Mouse (Mus musculus): ENCODE results near the gene Usp39. TPM values are rescaled to one million over a fixed set of nuclear protein-coding genes. Genes with fewer than 3 reads are reported as not detected.

Usp39 gene
- total RNA-seq, 2 experiments from 2014 or later: 28.1 to 29.1 TPM

DNA sequence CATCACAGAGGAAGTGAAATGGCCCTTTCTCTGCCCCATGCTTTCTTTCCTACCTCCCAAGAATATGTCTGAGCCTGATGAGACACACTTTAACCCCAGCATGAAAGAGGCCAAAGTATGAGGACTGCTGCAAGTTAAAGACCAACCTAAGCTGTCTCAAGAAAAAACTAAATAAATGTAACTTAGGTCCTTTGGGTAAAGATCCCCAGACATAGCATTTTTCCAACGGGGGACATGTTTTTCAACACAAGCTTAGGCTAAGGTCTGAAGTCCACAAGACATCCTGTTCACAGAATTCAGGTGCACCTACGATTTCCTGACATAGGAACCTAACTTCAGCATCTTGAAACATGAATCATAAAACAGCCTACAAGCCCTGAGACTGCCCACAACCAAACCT is 5.2 kb upstream of the Usp39 start:
- no peak for DNase-seq

- no peak for DNase-seq
These were observed 3.4 kb upstream of the Usp39 start for GRCm38 (mm10) chr6:72348411-72348810.

- peak; percentile 78 for DNase-seq
These were observed 2.4 kb upstream of the Usp39 start, which contains the start of gene 0610030E20Rik for GRCm38 (mm10) chr6:72347166-72347941. 0610030E20Rik (plus strand) TSS chr6:72347317.

GRCm38 (mm10) chr6:72346261-72346660 is 1.3 kb upstream of the Usp39 start:
- DNase-seq: no peak

DNA sequence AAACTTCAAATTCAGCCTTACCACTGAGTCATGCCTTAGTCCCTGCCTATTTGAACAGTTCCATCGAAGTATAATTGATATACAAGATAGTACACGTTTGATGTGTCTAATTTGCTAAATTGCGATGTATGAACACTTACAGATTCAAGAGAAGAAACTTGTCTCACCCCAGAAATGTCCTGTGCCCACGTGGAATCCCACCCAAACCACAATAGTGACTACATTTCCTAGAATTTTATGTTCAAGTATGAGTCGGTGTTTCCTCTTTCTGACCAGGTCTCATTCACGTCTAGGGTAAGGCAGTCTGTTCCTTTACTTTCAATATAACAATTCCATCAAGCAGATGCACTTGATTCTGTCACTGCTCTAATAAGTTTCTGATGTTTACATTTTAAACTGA is 649 bp upstream of the Usp39 start:
- no peak for DNase-seq

- DNase-seq: no peak
These were observed 449 bp downstream of the Usp39 start for GRCm38 (mm10) chr6:72344396-72345073.

DNA sequence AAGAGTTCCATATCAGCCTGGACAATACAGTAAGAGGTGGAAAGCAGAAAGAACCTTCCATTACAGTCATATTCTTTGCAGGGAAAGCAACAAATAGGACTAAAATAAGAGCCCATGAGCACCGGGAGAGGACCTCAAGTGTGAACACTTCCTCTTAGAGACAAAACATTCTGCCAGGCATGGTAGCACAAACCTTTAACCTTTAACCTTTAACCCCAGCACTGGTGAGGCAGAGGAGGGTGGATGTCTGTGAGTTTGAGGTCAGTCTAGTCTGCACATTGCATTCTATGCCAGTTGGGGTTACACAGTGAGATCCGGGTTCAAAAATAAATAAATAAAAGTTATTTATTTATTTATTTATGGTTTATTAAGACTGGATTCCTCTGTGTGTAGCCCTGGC is 4.5 kb downstream of the Usp39 start:
- DNase-seq: no peak

DNA sequence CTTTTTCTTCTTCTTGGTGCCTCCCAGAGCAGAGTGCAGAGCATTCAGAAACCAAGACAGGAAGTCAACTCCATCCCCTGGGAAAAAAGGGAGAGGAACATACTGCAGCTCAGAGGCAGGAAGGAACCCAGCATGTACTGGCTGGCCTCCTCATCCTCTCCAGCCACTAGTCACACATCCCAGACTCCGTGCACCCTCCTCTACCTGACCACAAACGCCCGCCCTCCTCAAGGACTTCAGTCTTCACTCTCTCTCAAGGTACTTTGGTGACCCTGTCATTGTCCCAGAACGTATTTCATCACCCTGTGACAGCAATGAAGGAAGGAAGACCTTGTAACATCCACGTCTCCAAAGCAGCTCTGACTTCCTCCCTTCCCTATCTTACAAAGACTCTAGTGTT is 11.9 kb downstream of the Usp39 start:
- DNase-seq: no peak

DNA sequence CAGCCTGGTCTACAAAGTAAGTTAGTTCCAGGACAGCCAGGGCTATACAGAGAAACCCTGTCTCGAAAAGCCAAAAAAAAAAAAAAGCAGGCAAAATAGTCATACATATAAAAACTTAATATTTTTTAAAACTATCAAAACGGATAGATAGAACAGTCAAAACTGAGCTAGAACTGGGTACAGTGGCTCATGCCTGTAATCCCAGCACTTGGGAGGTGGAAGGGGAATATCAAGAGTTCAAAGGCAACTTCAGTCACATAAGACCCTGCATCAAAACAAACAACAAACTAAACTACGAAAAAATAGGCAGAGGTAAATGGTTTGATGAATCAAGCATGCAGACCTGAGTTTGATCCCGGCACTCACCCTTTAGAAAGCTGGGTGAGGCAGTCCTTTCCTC is 14.9 kb downstream of the Usp39 start:
- DNase-seq: no peak

GRCm38 (mm10) chr6:72329019-72329418 is 16.0 kb downstream of the Usp39 start:
- DNase-seq: no peak

- peak; percentile 30 for DNase-seq
These were observed 18.7 kb downstream of the Usp39 start for GRCm38 (mm10) chr6:72326274-72326673.

- DNase-seq: no peak
These were observed 21.0 kb downstream of the Usp39 start for GRCm38 (mm10) chr6:72323786-72324508.

DNA sequence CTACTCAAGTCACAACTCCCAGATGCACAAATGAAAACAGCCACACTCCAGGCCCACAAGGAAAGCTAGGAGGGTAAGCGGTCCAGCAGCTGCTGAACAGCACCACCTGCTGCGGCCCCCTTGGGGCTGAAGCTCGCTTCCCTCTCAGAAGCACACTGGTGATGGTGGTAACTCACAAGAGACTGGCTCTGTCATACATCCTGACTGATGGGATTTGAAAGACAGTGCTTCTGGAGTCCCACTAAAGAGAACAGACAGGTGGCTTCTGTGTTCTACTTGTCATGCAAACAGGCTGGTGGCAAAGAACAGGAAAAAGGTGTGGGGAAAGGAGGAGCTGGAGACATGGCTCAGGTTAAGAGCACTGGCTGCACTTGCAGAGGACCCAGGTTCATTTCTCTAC is 22.0 kb downstream of the Usp39 start:
- DNase-seq: no peak

- DNase-seq: peak; percentile 81
These were observed 26.0 kb downstream of the Usp39 start for GRCm38 (mm10) chr6:72319019-72319418.

- DNase-seq: no peak
These were observed 26.5 kb downstream of the Usp39 start for GRCm38 (mm10) chr6:72318440-72318839.

DNA sequence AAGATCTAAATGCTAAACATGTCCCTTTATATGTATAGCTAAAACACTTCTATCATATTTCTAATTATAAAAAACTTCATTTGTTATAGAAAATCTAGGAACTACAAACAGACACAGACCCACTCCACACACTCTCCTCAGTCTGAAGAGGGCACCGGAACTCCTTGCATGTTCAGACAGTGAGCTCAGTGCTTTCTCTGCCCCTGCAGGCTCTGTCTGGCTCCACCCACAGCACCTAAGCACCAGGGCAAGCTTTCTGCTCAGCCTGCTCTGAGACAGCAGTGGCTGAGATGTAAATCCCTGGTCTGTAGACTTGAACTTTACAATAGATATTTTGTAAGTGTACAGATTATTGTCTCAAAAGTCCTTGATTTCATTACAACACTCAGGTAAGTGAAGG is 28.9 kb downstream of the Usp39 start:
- no peak for DNase-seq

GRCm38 (mm10) chr6:72315384-72315783 is 29.6 kb downstream of the Usp39 start:
- DNase-seq: no peak

DNA sequence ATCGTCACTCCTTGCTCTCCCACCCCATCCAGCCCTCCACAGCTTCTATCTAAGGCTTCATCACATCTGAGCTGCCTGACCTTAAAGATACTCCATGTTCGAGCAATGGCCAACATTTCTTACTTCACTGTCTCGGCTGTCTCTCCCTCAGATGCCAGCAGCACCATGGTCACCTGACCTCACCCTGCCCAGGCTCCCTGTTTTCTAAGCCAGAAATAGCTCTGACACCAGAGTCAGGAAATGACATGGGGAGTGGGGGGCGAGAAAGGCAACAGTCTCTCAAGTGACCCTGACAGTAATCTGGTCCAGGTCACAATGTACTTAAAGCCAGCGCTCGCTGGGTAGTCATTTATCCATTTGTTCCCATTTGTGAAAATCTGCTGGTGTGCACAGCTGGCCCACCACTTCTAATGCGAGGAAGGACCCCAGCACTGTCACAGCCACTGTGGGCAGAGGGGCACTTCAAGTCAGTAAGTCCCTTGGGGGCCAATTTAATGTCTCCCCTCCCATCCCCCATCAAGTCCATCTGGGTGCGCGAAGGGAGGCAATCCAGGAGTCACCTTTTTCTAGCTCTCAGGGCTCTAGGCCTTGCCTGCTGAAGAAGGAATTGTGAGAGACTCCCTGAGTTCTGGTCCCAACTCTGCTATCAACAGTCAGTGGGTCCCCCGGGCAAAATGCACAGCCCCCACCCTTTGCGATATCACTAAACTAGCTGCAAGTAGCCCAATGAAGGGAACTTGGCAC is 31.7 kb downstream of the Usp39 start:
- peak; percentile 54 for DNase-seq

GRCm38 (mm10) chr6:72312198-72312597 is 32.8 kb downstream of the Usp39 start:
- no peak for DNase-seq

GRCm38 (mm10) chr6:72303510-72303909 is 41.5 kb downstream of the Usp39 start:
- DNase-seq: no peak

GRCm38 (mm10) chr6:72302349-72302925 is 42.5 kb downstream of the Usp39 start:
- DNase-seq: no peak

DNA sequence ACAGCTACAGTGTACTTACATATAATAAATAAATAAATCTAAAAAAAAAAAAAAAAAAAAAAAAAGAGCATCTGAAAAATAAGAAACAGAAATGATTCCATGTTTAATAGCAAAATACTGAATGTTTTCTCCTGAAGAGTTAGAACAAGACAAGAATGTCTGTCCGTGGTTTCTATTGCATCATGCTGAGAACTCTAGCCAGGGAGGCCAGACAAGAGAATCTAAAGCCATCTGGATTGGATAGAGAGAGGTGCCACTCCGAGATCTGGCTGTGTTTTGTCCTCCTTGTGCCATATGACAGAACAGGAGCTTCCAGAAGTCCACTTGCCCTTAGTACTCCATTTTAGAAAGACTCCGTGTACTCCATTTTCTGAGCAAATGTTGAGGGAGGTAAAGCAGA is 47.2 kb downstream of the Usp39 start:
- DNase-seq: no peak
